Comparison of ENCODE assay signal across 10 mouse cellular contexts in the genomic region with DNA sequence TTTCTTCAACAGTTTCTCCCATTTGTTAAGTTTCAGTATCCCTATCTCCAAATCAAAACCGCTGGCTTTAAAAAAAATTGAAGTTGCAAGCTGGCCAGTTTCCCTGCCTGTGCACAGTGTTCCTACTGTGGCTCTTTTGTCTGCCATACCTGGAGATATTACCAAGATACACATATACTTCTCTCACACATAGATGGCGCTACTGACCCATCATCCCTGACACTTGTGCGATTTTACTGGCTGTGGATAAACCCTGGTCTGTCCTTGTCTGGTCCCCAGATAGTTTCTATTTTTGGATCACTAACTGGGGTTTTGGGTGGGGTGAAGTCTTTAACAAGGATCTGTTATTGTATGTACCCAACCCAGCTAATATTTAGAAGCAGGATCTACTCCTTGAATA.
A peak's percentile ranks its signal among the peaks of the same experiment; 100 is the strongest.
DNase-seq lines count a peak whose midpoint lies in the region; ATAC-seq and TF ChIP-seq lines count a peak whose summit lies in the region.
"Had no signal": no experiment of that assay in that cellular context is flagged by ENCODE, and none has a peak within 500 bp of the region (broad histone marks: within the 10 kb centered on the region; RNA-seq: fewer than 3 reads in every experiment).

No protein-coding gene starts in this region.

- H3K9me3 ChIP-seq in kidney, embryonic 15.5 days (replicated peaks) = no peaks in the 10 kb centered on the region
- H3K9me3 ChIP-seq in liver, embryonic 14.5 days (ENCODE audit: control insufficient read depth, low read length) = no peaks in the 10 kb centered on the region
- H3K9me3 ChIP-seq: embryonic facial prominence, embryonic 15.5 days; liver, embryonic 13.5 days had no signal

- H3K27ac ChIP-seq in kidney, embryonic 15.5 days = no peak overlapping the region
- no peak overlapping the region for H3K27ac ChIP-seq in liver, embryonic 14.5 days
- H3K27ac ChIP-seq: embryonic facial prominence, embryonic 15.5 days; liver, embryonic 13.5 days had no signal

- no peaks in the 10 kb centered on the region for H3K36me3 ChIP-seq in kidney, embryonic 15.5 days
- no peaks in the 10 kb centered on the region for H3K36me3 ChIP-seq in liver, embryonic 14.5 days (replicated peaks; ENCODE audit: control insufficient read depth, insufficient read depth, low read depth)
- H3K36me3 ChIP-seq: embryonic facial prominence, embryonic 15.5 days; liver, embryonic 13.5 days had no signal

- no peak overlapping the region for H3K4me3 ChIP-seq in kidney, embryonic 15.5 days (replicated peaks)
- H3K4me3 ChIP-seq in liver, embryonic 14.5 days (ENCODE audit: insufficient read depth in 1 of 2, low read depth in 2 of 2, low read length in 2 of 2) = no peak overlapping the region
- H3K4me3 ChIP-seq: embryonic facial prominence, embryonic 15.5 days; liver, embryonic 13.5 days had no signal

- no peaks in the 10 kb centered on the region for H3K27me3 ChIP-seq in kidney, embryonic 15.5 days
- no peaks in the 10 kb centered on the region for H3K27me3 ChIP-seq in liver, embryonic 14.5 days (ENCODE audit: control insufficient read depth, insufficient read depth, low read length)
- H3K27me3 ChIP-seq: embryonic facial prominence, embryonic 15.5 days; liver, embryonic 13.5 days had no signal

- TF ChIP-seq EP300 in liver, embryonic 14.5 days (IDR thresholded peaks at IDR 0.05; ENCODE audit: low read depth) = no peak

- H3K4me1 ChIP-seq in kidney, embryonic 15.5 days = no peaks in the 10 kb centered on the region
- H3K4me1 ChIP-seq in liver, embryonic 14.5 days (replicated peaks; ENCODE audit: control insufficient read depth in 2 of 2, insufficient read depth in 2 of 2, low read length in 1 of 2) = no peaks in the 10 kb centered on the region
- H3K4me1 ChIP-seq: embryonic facial prominence, embryonic 15.5 days; liver, embryonic 13.5 days had no signal

- peak; percentile 35; the same call in 1 of the 2 replicates for TF ChIP-seq CTCF in liver, embryonic 14.5 days (IDR thresholded peaks at IDR 0.05; ENCODE audit: low read depth)

- DNase-seq in kidney, adult 18-20 months = peak; percentile 25
- DNase-seq in ES-CJ7 (ENCODE audit: low read depth, low spot score) (peak; percentile 72), adipocyte (ENCODE audit: low spot score) (peak; percentile 70)
- DNase-seq in liver, embryonic 14.5 days (ENCODE audit: low read depth in 3 of 3, low spot score in 3 of 3) = peak in 1 of 3 experiments; percentile 9
- DNase-seq in yolk sac, embryonic 10.5 days (ENCODE audit: low spot score) = peak; percentile 18
- no peak for DNase-seq in spleen, postnatal 4 days (ENCODE audit: low spot score in 2 of 2)
- DNase-seq: liver, embryonic 13.5 days had no signal

- 8% methylated on average over 3 of the region's 3 CpGs for WGBS in kidney, embryonic 15.5 days
- 6% methylated on average over 3 of the region's 3 CpGs for WGBS in liver, embryonic 14.5 days (ENCODE audit: insufficient replicate concordance)

- H3K9ac ChIP-seq in kidney, embryonic 15.5 days = no peak overlapping the region
- no peak overlapping the region for H3K9ac ChIP-seq in liver, embryonic 14.5 days (replicated peaks)
- H3K9ac ChIP-seq: embryonic facial prominence, embryonic 15.5 days; liver, embryonic 13.5 days had no signal

- H3K4me2 ChIP-seq in kidney, embryonic 15.5 days = no peak overlapping the region
- no peak overlapping the region for H3K4me2 ChIP-seq in liver, embryonic 14.5 days (ENCODE audit: low read depth)
- H3K4me2 ChIP-seq: embryonic facial prominence, embryonic 15.5 days; liver, embryonic 13.5 days had no signal

- ATAC-seq in kidney, embryonic 15.5 days (replicated peaks; ENCODE audit: low FRiP score) = no peak; the same call in 1 of the 2 replicates
- peak; percentile 90 for ATAC-seq in granulocyte monocyte progenitor cell, adult 5-6 weeks (replicated peaks; ENCODE audit: poor library complexity, severe bottlenecking)
- ATAC-seq in liver, embryonic 14.5 days (ENCODE audit: insufficient read depth) = no peak

Comparison
In these comparisons a context has a peak if more than half of its experiments do, and no peak if none do; other contexts are left out.
1. DNase-seq: peak in kidney, adult 18-20 months (single experiment), ES-CJ7 (single experiment), adipocyte (single experiment) and yolk sac, embryonic 10.5 days (single experiment); none in spleen, postnatal 4 days (0 of 2).